In the genomic region with DNA sequence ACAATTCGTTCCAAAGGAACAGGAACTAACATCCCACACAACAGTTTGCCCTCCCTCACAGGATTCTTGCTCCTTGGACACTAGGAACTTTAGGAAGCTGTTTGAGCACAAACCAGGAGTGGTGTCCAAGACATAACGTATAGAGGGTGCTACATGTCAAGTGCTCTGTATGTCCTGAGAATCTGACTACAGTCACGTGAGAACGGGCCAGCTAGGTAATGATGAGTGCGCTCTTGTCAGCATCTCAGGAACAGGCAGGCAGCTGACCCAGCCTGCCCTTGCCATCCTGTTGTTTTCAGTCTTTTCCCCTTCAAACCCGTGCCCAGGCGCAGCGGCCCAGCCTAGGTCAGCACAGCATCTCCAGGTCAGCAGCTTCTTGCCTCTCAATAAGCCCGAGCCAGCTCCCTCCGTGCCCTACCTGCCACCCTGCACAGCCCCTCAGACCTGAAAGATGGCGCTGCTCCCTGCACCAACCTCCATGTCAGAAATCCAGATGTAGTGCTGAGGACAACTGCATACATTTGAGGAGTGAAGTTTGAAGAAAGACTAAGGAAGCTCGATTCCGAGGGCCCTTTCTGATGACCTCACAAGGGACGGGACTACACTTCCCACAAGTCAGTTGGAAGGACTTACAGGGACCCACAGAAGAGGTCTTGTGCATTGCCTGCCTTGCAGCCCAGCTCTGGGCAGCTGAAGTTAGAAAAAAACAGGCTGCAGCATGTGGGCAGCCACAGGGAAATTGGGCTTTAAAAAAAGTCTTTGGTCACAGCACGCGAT, we compare ENCODE assay signal across 8 mouse cellular contexts. TPM values are rescaled to one million over a fixed set of nuclear protein-coding genes. Genes with fewer than 3 reads are reported as not detected.
DNase-seq lines count a peak whose midpoint lies in the region; ATAC-seq lines count a peak whose summit lies in the region.
"Not testable (repeated sequence)": the region's sequence is repeated elsewhere in the genome, so short reads cannot be mapped to it uniquely, and the experiment has no call there.

No protein-coding gene starts in this region.

- H3K9me3 ChIP-seq in hindbrain, embryonic 11.5 days (ENCODE audit: control insufficient read depth, low read length) = not testable (repeated sequence)

- peak overlapping the region; percentile 54 for H3K4me2 ChIP-seq in hindbrain, embryonic 11.5 days (replicated peaks; ENCODE audit: low read depth, low read length)

- H3K36me3 ChIP-seq in hindbrain, embryonic 11.5 days (ENCODE audit: control insufficient read depth, insufficient read depth, low read length) = not testable (repeated sequence)

- 18% methylated on average over 16 of the region's 16 CpGs for WGBS in hindbrain, embryonic 11.5 days

- peak overlapping the region; percentile 67 for H3K9ac ChIP-seq in hindbrain, embryonic 11.5 days (ENCODE audit: low read depth, low read length)

- DNase-seq in Muller cell, postnatal 12 days (ENCODE audit: inconsistent ontology term) = peak; percentile 83
- DNase-seq in cerebellum, adult 9-11 months = peak; percentile 88
- DNase-seq in frontal cortex, adult 2 months (ENCODE audit: extremely low spot score in 1 of 2, low spot score in 1 of 2) = peak; percentile 90 to 94
- peak; percentile 88 for DNase-seq in hindbrain, embryonic 11.5 days (ENCODE audit: low spot score)
- DNase-seq in layer of hippocampus, postnatal 10 days (ENCODE audit: low spot score in 2 of 2) = peak; percentile 78 to 79
- peak; percentile 92 for DNase-seq in lung, postnatal 10 days
- peak; percentile 72 for DNase-seq in ovary, postnatal 36 days (ENCODE audit: low spot score)
- DNase-seq in thymus, postnatal 25 days = peak; percentile 79

- not testable (repeated sequence) for H3K4me1 ChIP-seq in hindbrain, embryonic 11.5 days (replicated peaks; ENCODE audit: control insufficient read depth, insufficient read depth, low read length)

- peak; percentile 100 for ATAC-seq in hindbrain, embryonic 11.5 days (ENCODE audit: low FRiP score)

- not testable (repeated sequence) for H3K27me3 ChIP-seq in hindbrain, embryonic 11.5 days (ENCODE audit: control insufficient read depth, insufficient read depth, low read length)

- peak overlapping the region; percentile 67 for H3K4me3 ChIP-seq in hindbrain, embryonic 11.5 days (ENCODE audit: low read depth, low read length)

- not testable (repeated sequence) for H3K27ac ChIP-seq in hindbrain, embryonic 11.5 days (ENCODE audit: low read depth, low read length)

RNA-seq across cellular contexts. Expression of gene Zfp738, which starts 3.7 kb away (rescaled TPM):
- 12.4 and 14.3 TPM in 2 replicates for polyA plus RNA-seq in frontal cortex, adult 2 months (2012; rRNA removed)
- 11.9 and 14.3 TPM in 2 replicates for polyA plus RNA-seq in hindbrain, embryonic 11.5 days (2014; fragmentation: Nextera tagmentation; extraction: Ambion mirVana)
- 10 to 100 TPM; 21.4 to 22.8 TPM for total RNA-seq in layer of hippocampus, postnatal 10 days (2021)

RNA-seq across cellular contexts. Expression of gene Zfp729a, which starts 45.6 kb away (rescaled TPM):
- polyA plus RNA-seq in frontal cortex, adult 2 months (2012; rRNA removed) = 3.1 and 4.1 TPM in 2 replicates
- 3.8 and 4.3 TPM in 2 replicates for polyA plus RNA-seq in hindbrain, embryonic 11.5 days (2014; fragmentation: Nextera tagmentation; extraction: Ambion mirVana)
- total RNA-seq in layer of hippocampus, postnatal 10 days (2021) = 1 to 10 TPM; 8.0 to 9.0 TPM

RNA-seq across cellular contexts. Expression of gene Gm49345, which starts 45.6 kb away (rescaled TPM):
- polyA plus RNA-seq in frontal cortex, adult 2 months (2012; rRNA removed) = not detected in 2 replicates
- polyA plus RNA-seq in hindbrain, embryonic 11.5 days (2014; fragmentation: Nextera tagmentation; extraction: Ambion mirVana) = 0.94 TPM in 1 of 2 replicates, not detected in the other
- 1 to 10 TPM in 1 of 2 experiments, not detected in 1; 1.4 TPM for total RNA-seq in layer of hippocampus, postnatal 10 days (2021)

RNA-seq across cellular contexts. Expression of gene Zfp65, which starts 45.8 kb away (rescaled TPM):
- 4.5 and 5.0 TPM in 2 replicates for polyA plus RNA-seq in frontal cortex, adult 2 months (2012; rRNA removed)
- polyA plus RNA-seq in hindbrain, embryonic 11.5 days (2014; fragmentation: Nextera tagmentation; extraction: Ambion mirVana) = 4.0 and 5.3 TPM in 2 replicates
- 10 to 100 TPM; 14.8 to 16.1 TPM for total RNA-seq in layer of hippocampus, postnatal 10 days (2021)
